Mouse (Mus musculus) cerebellum, adult 11-12 months (tissue): ENCODE results near the gene Zfp652.

Source experiments
- DNase-seq: peaks from one replicate; pipeline ENCODE4 v3.0.0; 2022

The Zfp652 gene

DNA sequence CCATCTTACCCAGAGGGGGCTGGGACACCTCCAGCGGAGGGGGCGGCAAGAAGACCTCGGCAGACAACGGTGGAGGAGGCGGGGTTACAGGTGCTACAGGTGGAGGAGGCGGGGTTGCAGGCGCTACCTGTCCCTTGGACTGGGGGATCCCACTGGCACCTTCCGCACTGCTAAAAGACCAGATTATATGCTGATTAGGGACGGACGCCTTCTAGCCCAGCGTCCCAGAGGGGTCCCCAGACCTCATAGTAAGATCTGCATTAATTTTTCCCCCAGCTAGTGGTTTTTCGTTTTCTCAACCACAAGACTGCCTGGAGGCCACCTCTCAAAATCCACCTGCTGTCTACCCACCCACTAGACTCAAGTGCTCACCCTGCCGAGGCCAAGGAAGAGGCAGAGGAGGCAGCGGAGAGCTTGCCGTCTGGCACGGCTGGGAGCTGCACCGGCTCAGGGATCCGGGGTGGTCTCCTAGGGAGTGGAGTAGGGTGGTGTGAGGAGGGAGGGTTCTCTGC, 121.2 kb downstream of the Zfp652 start:
- DNase-seq = peak; percentile 16

DNA sequence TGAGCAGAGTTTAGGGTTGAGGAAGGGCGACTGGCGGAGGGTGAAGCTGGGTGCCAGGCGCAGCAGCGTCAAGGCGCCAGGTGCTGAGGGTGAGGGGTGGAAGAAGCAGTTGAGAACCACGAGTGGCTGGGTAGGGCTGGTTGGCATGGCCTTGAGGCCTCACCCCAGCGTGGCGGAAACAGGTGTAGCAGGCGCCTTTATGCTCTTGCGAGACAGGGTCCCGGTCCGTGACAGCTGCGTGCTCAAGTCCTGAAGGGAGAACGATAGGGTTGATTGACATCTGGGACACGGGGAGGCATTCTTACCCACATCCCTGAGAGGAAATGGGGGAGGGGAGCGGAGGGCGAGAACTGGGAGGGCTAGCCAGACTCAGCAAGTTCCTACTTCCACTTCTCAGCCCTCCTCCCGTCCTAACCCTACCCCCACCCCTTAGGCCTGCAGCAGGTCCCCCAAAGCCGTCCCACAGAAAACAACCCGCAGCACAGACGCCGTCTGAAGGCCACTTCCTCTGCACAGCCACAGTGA, 121.7 kb downstream of the Zfp652 start:
- peak; percentile 25 for DNase-seq

DNA sequence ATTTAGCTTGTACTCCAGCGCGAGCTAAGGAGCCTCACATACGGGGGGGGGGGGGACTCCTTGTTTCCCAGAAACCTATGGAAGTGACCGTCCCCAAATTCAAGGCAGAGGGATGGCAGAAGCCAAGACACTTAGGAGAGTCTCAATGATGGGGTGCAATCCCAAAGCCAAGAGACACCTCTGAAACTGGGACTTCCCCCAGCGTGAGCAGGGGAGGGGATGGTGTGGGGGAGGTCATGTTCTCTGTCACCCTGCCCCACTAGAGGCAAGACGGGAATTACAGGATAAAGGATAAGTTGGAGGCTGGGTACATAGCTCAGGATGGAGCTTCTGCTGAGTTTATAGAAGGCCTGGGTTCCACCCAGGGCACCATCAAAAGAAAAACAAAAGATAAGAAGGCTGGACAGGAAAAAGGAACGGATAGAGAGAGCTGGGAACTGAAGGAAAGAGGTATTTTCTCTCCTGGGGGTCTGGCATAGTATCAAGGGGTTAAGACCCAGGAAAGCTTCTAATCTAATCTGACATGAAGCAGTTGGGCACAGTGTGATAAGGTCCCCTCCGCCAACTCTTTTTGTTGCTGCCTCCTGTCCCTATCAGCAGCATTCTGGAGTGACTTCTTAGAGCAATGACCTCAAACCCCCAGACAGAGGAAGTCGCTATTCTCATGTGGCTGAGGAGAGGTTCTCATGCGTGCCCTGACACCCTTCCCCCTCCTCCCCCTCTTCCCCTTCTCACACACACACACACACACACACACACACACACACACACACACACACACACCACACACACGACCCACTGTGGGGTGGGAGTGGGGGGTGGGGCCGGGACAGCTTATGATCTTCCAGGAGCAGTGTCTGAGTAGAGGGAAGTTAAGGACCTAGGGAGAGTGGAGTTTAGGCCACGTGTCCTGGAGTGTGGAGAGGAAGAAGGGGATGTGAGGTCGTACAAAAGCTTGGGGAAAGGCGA, 122.6 kb downstream of the Zfp652 start:
- no peak for DNase-seq

DNA sequence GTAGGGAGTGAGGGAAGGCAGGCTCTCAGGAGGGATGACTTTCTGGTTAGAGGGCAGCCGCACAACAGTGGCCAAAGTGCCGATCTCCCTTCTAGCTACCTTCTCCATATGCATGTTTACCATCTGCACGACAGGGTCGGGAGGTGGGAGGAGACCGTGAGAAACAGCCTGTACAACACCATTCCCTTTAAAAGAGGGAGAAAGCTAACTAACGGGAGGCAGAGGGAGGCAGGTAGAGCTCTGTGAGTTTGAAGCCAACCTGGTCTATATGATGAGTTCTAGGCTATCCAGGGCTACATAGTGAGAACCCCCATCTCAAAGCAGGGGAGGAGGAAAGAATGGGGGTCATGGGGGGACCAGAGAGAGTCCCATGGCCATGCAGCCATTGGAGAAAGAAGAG, 123.4 kb downstream of the Zfp652 start:
- DNase-seq = no peak

DNA sequence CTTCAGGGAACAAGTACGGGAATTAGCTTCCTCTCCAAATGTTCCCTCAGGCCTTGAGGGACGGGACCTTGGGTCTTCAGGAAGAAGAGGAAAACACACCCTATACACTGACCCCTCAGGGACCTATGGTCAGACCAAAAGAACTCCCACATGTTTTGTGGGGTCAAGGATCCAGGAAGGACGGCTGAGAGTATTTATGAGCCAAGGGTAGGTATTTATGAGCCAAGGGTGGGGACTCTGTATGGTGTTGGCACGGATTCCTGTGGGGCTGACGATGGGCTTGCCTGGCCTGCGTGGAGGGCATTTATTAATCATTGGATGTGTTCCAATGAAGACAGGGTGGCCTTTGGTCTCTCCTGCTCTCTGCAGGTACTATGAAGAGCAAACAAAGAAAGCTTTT, 124.0 kb downstream of the Zfp652 start:
- DNase-seq = no peak

DNA sequence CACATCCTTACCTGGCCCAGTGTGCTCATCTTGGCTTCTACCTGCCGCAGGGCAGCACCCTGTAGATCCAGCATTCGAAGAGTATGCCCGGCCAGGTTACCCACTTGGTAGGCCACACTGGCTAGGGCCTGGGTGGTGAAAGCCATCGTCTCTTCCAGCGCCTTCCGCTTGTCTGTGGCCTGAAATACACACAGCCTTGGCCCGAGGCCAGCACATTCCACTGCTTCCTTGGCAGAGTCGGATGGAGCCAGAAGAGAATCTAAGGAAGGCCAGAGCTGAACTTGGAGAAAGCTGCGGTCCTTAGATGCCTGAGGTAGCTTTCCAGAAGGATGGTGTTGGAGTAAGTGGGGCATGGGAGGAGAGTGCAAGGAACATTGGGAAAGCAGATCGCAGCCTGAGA, 124.6 kb downstream of the Zfp652 start, which contains the start of gene Gngt2:
Gngt2 (plus strand) TSS at position 158 of the 400 bp plus-strand sequence.
- peak; percentile 47 for DNase-seq

DNA sequence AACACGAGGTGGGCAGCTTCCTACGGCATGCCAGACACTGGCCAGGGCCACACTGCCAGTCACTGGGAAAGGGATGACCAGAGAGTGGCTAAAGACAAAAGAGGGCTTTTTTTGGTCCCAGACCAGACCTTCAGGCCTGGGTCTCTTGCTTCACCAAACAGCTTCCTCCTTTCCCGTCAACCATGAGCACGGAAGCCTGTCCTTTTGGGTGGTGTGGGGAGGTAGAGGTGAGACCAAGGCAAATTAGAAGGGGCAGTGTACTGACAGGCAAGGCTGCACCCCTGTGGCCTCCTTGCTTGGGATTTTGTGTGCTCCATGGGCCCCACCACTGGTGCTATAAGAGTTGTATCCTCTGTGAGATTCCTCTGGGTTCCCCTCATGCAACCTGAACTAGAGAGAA, 126.1 kb downstream of the Zfp652 start:
- DNase-seq = no peak

DNA sequence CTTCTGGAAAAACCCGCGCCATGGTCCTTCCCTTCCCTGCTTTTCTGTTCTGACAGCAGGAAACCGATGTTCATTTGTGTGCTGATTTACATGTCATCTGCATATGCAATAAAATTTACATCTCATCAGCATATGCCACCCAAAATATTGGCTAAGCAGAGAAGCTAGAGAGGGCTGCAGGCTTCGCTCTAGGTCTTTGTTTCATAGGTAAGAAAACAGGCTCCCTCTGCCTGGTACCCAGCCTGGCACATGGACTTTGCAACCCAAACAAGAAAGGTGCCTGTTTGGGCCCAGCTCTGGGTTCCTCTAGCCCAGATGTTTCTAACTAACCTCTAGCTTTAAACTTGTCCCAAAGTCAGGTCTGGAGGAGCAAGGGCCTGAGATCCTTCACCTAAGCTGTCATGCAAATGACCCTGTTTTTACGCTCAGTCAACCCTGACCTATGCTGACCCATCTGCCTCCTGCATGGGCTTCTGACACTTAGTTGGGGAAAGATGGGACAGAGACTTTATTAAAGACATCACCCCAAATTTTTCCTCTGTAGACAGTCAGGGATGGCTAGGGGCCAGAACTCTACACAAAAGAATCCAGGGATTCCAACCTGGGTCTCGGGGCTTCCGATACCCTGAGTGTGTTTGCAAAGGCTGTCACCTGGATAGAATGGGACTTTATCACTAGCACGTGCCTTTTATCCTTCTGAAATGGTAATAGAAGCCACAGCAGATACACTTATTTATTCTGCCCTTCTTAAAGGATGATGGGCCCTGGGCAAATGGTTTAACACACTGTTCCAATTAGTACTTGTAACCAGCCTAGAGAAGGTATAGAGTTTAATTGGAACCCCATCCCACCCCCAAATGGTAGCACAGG, 126.8 kb downstream of the Zfp652 start:
- DNase-seq = no peak

DNA sequence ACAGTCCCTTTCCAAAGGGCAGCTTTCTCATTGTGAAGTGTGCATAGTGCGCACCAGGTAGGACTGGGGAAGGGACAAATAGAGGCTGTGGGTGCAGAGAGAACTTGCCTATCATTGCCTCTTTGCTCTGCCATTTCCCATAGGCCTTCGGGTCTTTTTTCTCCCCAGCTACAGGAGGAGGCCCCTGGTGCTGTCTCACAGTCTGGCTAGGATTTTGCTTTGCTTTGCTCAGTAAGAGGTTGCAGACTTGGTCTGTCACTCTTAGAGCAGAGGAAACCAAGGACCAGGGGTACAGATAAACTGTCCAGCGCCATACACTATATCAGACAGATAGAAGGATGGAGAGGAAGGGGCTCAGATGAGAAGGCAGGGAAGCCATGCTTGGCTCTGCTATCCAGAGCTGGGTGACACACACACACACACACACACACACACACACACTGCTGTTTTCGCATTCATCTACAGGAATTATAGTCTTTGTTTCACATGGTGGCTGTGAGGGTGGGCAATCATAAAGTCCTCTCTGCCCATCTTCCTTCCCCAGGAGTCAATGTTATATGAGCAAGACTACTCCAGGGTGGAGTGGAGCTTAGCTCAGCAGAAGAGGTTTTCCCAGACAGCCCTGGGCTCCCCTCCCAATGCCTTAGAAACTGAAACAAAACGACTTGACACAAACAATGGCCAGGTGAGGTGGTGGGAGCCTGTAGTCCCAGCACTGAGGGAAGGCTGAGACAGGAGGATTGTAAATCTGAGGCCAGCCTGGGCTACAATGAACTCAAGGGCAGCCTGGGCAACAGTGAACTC, 128.4 kb downstream of the Zfp652 start:
- no peak for DNase-seq

DNA sequence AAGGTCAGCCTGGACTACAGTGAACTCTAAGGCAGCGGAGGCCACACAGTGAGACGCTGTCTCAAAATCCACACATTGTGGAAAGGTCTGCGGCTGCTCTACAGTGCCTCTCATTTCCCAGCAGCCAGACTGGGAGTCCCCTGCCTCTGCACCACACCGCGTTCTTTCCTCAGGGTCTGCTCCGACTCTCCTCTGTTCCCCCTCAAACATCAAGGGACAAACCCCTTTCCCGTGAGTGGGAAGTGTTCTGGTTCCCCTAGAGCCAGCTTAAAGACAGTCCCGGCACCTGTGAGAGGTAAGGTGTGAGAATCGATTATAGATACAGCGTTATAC, 129.0 kb downstream of the Zfp652 start:
- no peak for DNase-seq

DNA sequence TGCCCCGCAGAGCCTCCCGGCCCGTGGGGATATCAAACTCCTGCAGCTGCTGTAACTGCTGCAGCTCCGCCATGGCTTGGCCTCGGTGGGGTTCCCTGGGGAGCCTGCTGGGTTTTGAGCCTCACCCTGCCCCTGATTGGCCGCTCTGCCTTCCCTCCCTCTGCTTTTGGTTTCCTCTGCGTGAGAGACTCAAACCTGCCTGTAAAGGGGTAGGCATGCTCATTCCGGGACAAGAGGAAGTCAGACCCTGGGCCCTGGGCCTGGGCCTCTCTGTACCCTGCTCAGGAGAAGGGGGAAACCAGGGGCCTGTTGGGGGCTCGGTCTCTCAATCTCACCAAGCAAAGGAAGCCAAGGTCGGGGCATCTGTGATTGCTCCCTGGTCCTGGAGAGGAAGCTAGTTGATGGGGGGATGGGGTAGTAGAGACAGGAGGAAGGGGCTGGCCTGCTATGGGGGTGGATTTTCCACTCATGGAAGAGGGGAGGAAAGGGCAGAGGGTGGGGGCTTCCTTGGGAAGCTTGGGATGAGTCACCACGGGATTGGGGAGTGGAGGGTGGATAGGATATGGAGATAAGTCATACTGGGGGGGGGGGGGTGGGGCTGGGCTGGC, 129.7 kb downstream of the Zfp652 start, which contains the start of gene Abi3:
Abi3 (minus strand) TSS at position 403 of the 608 bp plus-strand sequence.
- no peak for DNase-seq

DNA sequence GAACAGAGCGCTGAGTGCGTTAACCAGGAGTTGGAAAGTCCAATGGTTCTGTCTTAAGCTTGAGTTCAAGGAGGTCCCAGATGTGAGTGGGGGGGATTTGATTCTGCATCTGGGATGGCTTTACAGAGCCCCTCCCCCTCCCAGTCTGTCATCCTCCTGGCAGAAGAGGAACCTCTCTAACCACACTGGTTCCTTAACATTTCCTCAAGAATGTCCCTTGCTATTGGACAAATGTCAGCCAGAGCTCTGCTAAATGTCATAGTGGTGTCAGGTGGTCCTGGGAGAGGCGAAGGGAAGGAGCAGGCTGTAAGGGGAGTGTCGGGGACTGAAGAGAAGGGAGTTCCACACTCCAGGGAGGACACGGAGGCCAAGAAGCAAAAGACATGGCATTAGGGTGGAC, 130.5 kb downstream of the Zfp652 start:
- DNase-seq = no peak

DNA sequence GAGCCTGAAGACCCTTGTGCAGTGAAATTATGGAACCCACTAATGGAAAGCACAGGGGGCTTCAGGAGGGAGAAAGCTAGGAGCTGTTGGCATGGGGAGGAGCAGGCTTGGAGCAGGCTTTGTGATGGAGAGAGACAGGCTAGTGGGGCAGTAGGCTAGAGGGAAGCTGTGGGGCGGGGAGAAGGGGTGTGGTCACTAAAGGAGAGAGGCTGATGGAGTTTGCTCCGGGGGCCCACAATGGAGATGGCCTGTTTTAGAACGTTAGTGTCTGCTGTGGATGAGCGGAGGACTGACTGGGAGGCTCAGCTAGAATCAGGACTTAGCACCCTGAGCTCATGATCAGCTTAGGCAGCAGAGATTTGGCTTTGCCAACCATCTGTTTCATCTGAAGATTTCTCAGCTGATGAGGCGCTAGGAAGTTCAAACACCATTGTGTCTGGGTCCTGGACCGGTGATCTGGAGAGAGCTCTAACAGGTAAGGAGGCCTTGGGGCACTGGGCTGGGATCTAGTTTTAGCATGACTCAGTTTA, 131.0 kb downstream of the Zfp652 start:
- DNase-seq = no peak

DNA sequence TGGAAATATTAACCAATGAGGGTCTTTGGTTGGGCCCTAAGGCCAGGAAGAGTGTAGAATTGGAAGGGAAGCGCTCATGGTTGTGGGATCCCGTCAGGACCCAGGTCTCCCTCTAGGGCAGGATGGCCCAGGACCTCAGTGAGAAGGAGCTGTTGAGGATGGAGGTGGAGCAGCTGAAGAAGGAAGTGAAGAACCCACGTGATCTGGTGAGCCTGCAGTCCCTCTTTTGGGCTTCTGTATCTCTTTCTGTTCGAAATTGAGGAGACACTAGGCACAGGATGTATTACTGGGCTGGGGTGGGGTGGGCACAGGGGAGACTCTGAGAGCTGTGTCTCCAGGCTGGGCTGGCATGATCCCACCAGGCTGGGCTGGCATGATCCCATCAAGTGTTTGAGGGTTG, 132.5 kb downstream of the Zfp652 start:
- DNase-seq = no peak

DNA sequence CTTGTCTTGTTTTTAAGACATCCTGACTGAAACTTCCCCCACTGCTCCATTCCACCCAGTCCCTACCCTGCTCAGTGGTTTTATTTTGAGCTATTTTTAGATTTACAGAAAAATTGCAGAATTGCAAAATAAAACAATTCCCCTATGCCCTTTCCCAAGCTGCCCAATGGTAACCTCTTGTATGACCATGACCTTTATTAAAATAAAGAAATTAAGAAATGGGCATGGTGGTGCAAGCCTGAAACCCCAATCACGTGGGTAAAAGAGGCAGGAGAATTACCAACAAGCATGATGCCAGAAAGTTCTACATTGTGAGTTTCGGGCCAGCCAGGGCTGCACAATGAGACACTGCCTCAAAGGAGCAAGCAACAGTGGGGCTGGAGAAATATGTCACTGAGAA, 138.4 kb downstream of the Zfp652 start:
- no peak for DNase-seq

DNA sequence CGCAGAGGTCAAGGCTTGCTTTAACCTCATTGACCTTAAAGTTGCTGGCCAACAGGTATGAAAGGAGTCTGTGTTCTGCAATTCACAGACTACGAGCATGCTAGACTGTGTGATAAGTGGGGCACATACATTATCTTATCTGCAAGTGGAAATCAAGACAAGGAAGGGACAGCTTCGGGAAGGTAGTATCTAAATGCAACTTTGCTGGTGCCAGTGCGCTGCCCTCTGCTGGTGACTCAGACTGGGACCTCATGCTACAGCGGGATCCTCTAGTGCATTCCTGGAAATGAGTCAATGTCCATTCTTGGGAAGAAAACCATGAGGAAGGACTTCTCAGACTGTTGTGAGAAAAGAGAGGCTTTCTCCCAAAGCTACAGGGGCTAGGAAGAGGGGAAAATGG, 141.2 kb downstream of the Zfp652 start:
- DNase-seq = peak; percentile 48

DNA sequence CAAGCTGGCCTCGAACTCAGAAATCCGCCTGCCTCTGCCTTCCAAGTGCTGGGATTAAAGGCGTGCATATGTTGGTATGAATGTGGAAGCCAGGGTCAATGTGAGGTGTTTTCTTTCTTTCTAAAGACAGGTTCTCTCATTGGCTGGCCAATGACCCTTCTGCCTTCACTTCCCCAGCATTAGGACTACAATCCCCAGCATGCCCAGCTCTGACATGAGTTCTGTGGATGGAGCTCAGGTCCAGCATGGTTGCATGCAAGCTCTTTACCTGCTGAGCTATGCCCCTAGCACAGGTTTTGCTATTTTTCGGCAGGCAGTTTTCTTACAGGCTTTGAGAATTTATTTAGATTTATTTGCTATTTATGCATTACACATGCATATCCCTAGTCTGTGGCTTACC, 144.8 kb downstream of the Zfp652 start:
- DNase-seq = peak; percentile 52

DNA sequence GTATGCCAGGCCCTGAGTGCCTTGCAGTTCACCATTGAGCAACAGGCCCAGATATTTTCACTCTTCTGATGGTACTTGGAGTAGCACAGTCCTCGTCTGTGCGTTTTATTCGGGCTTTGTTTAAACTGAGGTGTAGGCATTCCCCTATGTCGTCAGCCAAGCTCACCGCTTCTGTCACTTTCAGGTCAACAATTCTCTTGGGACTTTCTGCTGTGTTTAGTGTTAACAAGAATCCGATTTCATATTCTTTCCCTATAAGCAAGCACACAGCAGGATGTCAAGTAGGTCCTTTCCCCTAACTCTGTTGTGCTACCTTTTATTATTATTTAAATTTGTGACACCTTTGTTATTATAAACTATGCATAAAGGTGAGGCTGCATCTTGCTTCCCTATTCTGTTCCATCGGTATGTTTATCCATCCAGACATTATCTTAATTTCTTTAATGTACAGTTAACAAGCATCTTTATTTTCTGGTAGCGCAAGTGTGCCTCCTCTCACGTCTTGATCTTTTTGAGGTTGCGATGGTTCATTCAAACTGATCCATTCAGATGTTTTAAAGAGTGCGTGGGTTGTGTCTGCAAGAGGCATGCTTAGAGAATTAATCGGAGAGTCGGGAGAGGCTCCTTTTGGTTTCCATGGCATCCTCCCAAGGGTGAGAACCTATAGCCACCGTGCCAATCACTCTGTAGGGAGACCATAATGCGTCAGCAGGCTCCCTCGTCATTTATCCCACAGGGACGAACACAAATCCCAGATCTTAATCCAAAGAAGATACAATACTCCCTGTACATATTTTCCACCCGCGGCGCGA, 145.4 kb downstream of the Zfp652 start:
- no peak for DNase-seq

DNA sequence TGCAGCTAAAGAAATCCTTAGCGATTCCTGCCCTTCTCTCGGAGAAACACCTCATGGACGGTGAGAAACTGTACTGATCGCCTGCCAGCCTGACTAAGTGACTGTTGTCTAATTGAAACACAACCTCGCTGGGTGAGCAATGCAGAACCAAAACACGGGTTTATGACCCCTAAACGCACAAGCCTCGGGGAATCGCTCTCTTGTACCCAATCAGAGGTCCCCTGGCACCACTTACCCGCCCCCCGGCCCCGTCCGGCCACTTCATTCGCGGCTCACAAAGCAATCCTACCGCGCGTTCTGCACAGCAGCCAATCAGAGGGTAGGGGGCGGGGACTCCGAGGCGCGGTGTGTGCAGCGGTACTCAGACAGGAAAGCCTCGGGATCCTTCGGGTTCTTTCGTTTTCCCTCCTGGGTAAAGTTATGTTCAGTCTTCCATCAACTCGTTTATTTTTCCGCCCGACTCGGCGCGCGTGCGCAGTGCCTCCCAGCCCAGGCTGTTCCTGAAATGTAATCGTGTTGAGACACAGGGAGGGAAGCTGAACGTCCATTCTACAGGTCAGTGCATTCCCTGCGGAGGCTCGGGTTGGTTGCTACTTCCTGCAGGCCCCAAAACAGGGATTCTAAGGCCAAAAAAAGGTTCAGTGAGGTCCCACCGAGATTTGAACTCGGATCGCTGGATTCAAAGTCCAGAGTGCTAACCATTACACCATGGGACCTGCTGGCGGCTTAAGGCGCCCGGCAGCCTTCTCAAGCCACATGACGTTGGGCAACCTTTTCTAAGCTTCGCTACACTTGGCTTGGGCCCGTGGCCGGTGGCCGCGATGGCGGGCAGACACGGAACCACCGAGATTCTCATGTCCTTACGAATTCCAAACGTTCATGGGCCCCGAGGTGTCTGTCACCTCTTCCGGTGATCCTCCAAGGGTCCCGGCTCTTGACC, 146.3 kb downstream of the Zfp652 start:
- DNase-seq = peak; percentile 98

DNA sequence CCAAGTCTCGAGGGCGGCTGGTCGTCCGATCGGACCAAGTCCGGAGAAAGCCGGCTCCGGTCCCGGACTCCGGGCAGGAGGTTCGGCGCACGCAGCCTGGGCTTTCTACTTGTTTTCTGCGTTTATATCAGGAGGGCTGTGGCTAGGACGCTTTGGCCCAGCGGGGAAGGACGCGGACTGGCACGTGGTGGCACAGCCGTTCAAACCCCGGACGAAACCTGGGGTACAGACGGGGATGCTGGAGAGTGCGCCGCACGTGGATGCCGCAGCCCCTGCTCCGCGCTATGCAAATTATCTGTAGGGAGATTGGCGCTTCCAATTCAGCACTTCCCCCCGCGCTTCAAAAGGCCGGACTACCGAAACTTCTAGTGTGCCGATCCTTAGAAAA, 147.0 kb downstream of the Zfp652 start:
- no peak for DNase-seq
